Mouse (Mus musculus) hindbrain, embryonic 10.5 days (tissue): ENCODE measurements around the gene Ythdc1. TPM values are rescaled to one million over a fixed set of nuclear protein-coding genes. Genes with fewer than 3 reads are reported as not detected.
"Not testable (repeated sequence)": the region's sequence is repeated elsewhere in the genome, so short reads cannot be mapped to it uniquely, and the experiment has no call there.

Experiments
- DNase-seq: peaks from one replicate; pipeline ENCODE4 v3.0.0-alpha.2; 2017; ENCODE audit warnings: low spot score
- H3K27ac ChIP-seq: fragments of 300-500 bp; sonication (generic); 2 replicates; pipeline ENCODE4 v1.5.1; 2016; ENCODE audit warnings: mild to moderate bottlenecking, moderate library complexity
- H3K27me3 ChIP-seq: fragments of 300-500 bp; sonication (generic); 2 replicates; pipeline ENCODE4 v1.6.1; 2016; ENCODE audit warnings: mild to moderate bottlenecking; ENCODE audit not compliant: poor library complexity, insufficient read depth, severe bottlenecking
- H3K36me3 ChIP-seq: fragments of 300-500 bp; sonication (generic); 2 replicates; pipeline ENCODE4 v1.6.1; 2016; ENCODE audit warnings: mild to moderate bottlenecking, moderate library complexity
- H3K4me1 ChIP-seq: fragments of 300-500 bp; sonication (generic); replicated peaks from 2 replicates; pipeline ENCODE4 v1.6.1; 2016; ENCODE audit warnings: mild to moderate bottlenecking
- H3K4me3 ChIP-seq: fragments of 300-500 bp; sonication (generic); 2 replicates; pipeline ENCODE4 v1.5.1; 2016; ENCODE audit warnings: mild to moderate bottlenecking, moderate library complexity
- H3K9me3 ChIP-seq: fragments of 300-500 bp; sonication (generic); 2 replicates; pipeline ENCODE4 v1.6.1; 2016; ENCODE audit warnings: mild to moderate bottlenecking, moderate library complexity
- WGBS: fragments of 180-500 bp; shearing (Covaris S2); methylation state at CpG from one replicate; pipeline ENCODE4 v1.1.7; 2016; 5-methylcytosine and 5-hydroxymethylcytosine counted together
- polyA plus RNA-seq: library from polyadenylated mRNA; unstranded; fragments of >200 nt; fragmentation: Nextera tagmentation; extraction: Ambion mirVana; gene quantifications from 2 replicates; pipeline ENCODE4 v1.2.1, GENCODE M21; 2016

The Ythdc1 gene
- 26.8 and 41.0 TPM in 2 replicates for polyA plus RNA-seq

DNA sequence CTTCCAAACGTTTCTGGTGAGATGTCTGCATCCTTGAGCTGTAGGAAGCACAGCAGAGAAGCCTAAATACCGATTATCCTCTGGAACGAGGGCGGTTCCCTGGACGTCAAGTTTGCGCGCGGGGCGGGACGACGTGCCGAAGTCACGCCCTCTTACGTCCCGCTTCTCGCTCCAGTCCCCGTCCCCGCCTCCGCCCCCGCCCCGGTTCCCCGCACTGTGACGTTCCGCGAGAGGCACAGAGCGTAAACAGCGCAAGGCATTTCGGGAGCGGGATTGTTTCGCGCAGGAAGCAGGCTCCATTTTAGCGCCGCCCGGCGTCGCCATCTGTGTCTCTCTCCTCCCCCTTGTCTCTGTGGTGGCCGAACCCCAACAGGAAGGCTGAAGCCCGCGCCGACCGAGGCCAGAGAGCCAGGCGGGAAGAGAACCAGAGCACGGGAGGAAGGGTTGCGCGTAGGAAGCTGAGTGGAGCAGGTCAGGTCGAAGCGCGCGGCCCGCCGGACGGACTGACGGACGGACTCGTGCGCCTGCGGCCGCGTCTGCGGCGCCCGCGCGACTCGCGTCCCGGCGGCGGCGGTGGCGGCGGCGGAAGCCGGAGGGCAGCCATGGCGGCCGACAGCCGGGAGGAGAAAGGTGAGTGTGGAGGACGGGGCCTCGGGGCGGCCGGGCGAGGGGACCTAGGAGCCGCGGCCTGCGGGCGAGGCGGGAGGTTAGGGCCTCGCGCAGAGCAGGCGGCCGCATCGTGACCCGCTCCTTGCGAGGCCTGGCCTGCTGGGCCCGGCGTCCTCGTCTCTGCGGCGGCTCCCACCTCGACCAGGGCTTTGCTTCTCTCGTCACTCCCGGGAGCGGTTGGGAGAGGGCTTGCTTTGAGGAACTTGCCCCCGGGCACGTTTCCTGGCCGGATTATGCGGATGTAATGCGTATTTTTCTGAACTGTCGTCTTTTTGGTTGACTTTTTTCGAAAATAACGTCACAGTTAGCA lies at the start of gene Ythdc1:
Gene Ythdc1 (plus strand): TSS at position 260 of the 979 bp plus-strand sequence.
- peaks cover 5% of the 10 kb centered on the region for H3K4me1 ChIP-seq
- peak; percentile 97 for DNase-seq
- WGBS = under 1% methylated on average over 107 of the region's 111 CpGs
- H3K9me3 ChIP-seq = no peaks in the 10 kb centered on the region
- no peaks in the 10 kb centered on the region for H3K27me3 ChIP-seq
- H3K27ac ChIP-seq = peak within 1 kb of the TSS; percentile 98
- peaks cover 15% of the 10 kb centered on the region for H3K36me3 ChIP-seq
- peak within 1 kb of the TSS; percentile 85 for H3K4me3 ChIP-seq

DNA sequence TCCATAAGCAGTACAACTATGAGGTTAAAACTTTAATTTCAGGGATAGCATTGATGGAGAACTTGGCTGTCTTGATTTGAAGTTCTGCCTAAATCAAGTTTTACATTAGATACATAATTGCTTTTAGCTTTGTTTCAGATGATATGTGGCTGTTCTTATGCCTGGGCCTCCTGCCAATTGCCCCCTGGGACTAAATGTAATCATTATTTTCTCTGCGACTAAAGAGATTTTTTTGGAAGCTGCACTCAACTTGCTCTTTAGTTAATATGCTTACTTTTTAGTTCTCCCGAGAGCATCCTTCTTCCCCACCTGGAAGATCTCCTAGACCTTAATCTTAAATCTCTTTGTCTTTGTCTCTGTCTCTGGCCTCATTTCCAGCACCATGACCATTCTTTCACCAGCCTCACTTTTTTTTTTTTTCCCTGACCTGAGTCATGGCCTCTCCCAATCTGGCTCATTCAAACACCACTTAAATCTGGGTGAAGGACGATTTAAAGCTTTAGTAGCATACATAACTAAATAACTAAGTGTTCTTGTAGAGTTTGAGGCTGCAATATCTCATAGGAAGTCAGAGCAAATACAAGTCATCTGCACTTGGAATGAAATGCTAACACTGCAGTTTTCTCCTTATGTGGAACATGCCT lies 34.9 kb upstream of the Ythdc1 start:
- Histone ChIP-seq H3K27me3 (no peaks in the 10 kb centered on the region), H3K27ac (no peak overlapping the region), H3K4me1 (no peaks in the 10 kb centered on the region), H3K4me3 (no peak overlapping the region), H3K9me3 (no peaks in the 10 kb centered on the region), H3K36me3 (no peaks in the 10 kb centered on the region)
- WGBS = 71% methylated on average over 3 of the region's 3 CpGs
- DNase-seq = no peak

DNA sequence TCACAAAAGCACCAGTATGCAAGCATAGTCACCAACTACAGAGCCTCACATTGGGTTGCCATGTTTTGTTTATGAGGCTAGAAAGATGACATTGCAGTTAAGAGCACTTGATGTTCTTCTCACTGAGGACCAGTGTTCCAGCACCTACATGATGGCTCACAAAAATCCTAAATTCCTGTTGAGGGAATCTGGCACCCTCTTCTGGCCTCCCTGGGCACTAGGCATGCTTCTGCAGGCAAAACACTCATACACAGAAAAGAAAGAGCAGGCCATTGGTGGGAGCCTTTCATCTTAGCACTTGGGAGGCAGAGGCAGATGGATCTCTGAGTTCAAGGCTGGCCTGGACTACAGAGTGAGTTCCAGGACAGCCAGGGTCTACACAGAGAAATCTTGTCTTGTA lies 33.0 kb upstream of the Ythdc1 start:
- Histone ChIP-seq H3K27me3 (no peaks in the 10 kb centered on the region), H3K9me3 (no peaks in the 10 kb centered on the region), H3K4me3 (no peak overlapping the region), H3K27ac (no peak overlapping the region), H3K36me3 (no peaks in the 10 kb centered on the region), H3K4me1 (no peaks in the 10 kb centered on the region)
- DNase-seq = no peak

DNA sequence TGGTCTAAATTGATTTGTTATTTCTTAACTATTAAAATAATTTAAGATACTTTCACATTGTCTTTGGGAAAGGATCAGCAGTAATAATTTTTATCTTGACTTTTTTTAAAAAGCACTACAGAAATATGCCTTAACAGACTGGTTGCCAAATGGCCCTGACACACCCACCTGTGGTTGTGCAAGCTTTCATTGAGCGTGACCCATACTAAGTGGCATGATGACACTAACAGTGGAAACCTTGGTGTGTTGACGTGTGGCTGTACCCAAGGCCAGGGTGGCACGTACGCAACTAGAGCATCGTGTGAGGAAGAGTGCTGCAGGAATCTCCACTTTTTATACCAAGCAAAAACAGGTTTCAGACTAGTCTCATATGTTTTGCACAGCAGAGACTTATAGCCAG lies 27.1 kb upstream of the Ythdc1 start:
- H3K36me3 ChIP-seq = no peaks in the 10 kb centered on the region
- H3K27me3 ChIP-seq = no peaks in the 10 kb centered on the region
- H3K9me3 ChIP-seq = no peaks in the 10 kb centered on the region
- DNase-seq = no peak
- H3K27ac ChIP-seq = no peak overlapping the region
- no peaks in the 10 kb centered on the region for H3K4me1 ChIP-seq
- H3K4me3 ChIP-seq = no peak overlapping the region
- 91% methylated on average over 5 of the region's 5 CpGs for WGBS

DNA sequence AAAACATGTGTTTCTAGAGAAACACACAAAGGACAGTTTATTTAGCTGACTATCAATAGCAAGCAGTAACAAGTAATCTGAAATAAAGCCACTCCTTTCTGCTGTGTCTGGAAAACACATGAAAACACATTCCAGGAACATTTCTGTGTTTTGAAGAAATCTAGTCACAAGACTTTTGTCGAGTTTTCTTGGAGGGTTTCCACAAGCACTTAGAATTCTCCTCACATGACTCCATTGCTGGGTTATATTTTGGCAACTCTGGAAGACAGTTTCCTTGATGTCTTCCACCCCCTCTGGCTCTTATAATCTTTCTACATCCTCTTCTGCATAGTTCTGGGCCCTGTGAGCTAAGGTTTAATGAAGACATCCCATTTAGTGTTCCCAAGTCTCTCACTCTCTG lies 25.6 kb upstream of the Ythdc1 start:
- WGBS = 81% methylated on average over 1 of the region's 1 CpGs

DNA sequence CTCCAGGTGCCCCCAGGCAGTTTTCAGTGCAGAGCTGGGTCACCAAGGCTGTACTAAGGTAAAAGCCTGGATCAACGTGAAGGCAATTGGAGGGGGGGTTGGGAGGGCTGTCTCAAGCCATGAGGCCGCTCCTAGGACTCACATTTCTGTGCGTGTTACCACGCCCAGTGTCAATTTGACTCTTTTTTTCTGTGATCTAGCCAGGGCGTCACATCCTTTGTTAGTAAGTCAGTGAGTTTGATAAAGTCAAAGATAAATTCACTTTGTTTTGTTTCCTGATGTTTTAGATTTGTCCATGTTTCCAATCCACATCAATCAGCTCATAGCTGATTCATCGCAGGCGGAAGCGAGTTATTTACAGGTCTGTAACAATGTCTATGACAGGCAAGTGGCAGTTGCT lies 21.0 kb upstream of the Ythdc1 start:
- Histone ChIP-seq H3K9me3 (no peaks in the 10 kb centered on the region), H3K36me3 (no peaks in the 10 kb centered on the region), H3K4me1 (no peaks in the 10 kb centered on the region), H3K4me3 (no peak overlapping the region), H3K27me3 (no peaks in the 10 kb centered on the region), H3K27ac (no peak overlapping the region)
- 72% methylated on average over 8 of the region's 8 CpGs for WGBS
- no peak for DNase-seq

More for the DNA sequence above, 25.6 kb upstream of the Ythdc1 start:
- Histone ChIP-seq H3K27ac (no peak overlapping the region), H3K4me3 (no peak overlapping the region), H3K27me3 (no peaks in the 10 kb centered on the region), H3K4me1 (no peaks in the 10 kb centered on the region), H3K9me3 (no peaks in the 10 kb centered on the region), H3K36me3 (no peaks in the 10 kb centered on the region)
- DNase-seq = no peak

DNA sequence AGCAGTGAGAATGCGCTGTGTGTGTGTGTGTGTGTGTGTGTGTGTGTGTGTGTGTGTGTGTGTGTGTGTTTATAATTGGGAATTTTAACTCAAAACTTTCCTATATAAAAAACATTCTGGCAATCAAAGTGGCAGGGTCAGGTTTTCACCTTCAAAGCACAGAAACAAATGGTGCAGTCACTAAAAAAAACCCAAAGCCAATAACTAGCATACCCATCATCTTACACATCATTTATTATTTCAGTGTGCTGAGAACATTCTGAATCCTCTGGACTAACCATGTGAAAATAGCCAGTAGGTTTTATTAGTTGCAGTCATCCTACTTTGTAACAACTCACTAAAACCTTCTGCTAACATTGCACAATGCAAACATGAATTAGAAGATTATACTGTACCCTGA lies 19.8 kb upstream of the Ythdc1 start:
- DNase-seq = no peak
- no peaks in the 10 kb centered on the region for H3K27me3 ChIP-seq
- no peak overlapping the region for H3K27ac ChIP-seq
- H3K4me1 ChIP-seq = no peaks in the 10 kb centered on the region
- H3K4me3 ChIP-seq = no peak overlapping the region
- WGBS = 95% methylated on average over 1 of the region's 1 CpGs
- no peaks in the 10 kb centered on the region for H3K36me3 ChIP-seq
- H3K9me3 ChIP-seq = no peaks in the 10 kb centered on the region

DNA sequence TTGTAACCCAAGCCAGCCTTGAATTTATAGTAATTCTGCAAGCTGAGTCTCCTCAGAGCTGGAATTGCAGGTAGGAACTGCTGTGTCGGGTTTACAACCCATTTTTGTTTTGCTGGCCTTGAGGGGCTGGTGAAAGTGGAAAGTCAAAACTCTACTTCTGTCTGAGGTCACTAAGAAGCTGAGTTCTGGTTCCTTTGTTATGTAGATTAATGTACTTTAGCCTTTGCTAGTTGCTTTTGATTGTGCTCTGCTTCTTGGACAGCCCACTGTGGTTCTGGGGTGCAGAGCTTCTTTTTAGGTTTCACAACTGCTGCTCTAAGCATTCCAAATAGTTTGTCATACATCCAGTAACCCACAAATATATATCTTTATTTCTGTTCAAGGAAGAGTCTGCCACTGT lies 17.2 kb upstream of the Ythdc1 start:
- no peaks in the 10 kb centered on the region for H3K27me3 ChIP-seq
- H3K27ac ChIP-seq = no peak overlapping the region
- no peaks in the 10 kb centered on the region for H3K36me3 ChIP-seq
- 50% methylated on average over 1 of the region's 1 CpGs for WGBS
- H3K4me3 ChIP-seq = no peak overlapping the region
- no peak for DNase-seq
- no peaks in the 10 kb centered on the region for H3K9me3 ChIP-seq
- no peaks in the 10 kb centered on the region for H3K4me1 ChIP-seq

DNA sequence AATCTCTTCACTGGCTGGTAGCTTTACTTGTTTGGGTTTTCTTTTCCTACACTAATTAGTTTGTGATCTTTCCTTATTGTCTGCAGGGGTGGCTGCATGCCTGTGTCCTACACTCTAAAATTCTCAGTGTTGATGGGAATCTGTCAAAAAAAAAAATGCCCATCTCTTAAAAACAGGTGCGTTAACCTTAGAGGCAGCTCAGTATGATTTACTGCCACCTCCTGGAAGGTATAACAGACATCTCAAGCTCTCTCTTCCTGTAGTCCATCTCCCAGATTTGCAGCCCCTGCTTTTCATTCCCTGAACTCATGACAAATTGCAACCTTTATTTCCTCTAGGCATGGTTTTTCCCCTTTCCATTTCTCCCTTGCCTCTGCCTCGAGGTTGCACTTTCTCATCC lies 14.1 kb upstream of the Ythdc1 start:
- Histone ChIP-seq H3K4me3 (no peak overlapping the region), H3K4me1 (no peaks in the 10 kb centered on the region), H3K27ac (no peak overlapping the region), H3K36me3 (no peaks in the 10 kb centered on the region), H3K9me3 (no peaks in the 10 kb centered on the region), H3K27me3 (no peaks in the 10 kb centered on the region)
- 71% methylated on average over 2 of the region's 2 CpGs for WGBS
- DNase-seq = no peak

DNA sequence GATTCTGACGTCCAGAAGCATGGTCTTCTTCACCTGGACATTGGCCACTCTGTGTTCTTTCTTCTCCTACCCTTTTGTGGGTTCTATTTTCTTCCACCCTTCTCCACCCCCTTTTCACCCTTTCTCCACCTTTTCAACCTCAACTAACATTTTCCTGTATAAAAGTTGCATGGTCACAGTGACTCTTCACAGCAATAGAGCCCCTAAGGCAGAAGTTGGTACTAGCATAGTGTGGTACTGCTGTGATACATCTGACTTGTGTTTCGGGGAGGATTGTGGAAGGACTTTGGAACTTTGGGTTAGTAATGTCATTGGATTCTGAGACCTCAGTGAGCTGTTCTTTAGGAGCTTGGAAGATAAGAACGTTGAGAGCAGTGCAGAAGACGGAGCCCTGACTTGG lies 11.8 kb upstream of the Ythdc1 start:
- Histone ChIP-seq H3K27ac (no peak overlapping the region), H3K4me1 (no peaks in the 10 kb centered on the region), H3K27me3 (no peaks in the 10 kb centered on the region), H3K36me3 (no peaks in the 10 kb centered on the region), H3K9me3 (no peaks in the 10 kb centered on the region), H3K4me3 (no peak overlapping the region)
- 71% methylated on average over 4 of the region's 4 CpGs for WGBS
- DNase-seq = no peak

DNA sequence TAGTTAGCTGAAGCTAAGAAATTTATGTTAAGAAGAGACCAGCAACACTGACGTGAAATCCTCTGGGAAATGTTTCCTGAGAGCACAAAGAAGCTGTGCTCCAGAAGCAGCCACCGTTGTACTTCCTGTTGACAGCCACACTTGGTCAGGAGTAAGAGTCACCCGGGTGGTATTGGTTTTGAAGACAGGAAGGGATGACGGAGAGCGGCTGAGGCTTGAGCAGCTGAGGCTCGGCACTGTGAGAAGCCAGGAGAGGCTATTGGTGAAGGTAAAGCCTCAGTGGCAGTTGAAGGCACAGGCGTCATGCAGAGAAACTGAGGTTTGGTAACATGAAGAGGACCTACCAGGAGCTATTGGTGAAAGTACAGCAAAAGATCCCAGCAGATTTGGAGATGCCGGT lies 11.2 kb upstream of the Ythdc1 start:
- 77% methylated on average over 8 of the region's 8 CpGs for whole genome bisulfite sequencing
- no peaks in the 10 kb centered on the region for H3K27me3 ChIP-seq
- H3K36me3 ChIP-seq = no peaks in the 10 kb centered on the region

DNA sequence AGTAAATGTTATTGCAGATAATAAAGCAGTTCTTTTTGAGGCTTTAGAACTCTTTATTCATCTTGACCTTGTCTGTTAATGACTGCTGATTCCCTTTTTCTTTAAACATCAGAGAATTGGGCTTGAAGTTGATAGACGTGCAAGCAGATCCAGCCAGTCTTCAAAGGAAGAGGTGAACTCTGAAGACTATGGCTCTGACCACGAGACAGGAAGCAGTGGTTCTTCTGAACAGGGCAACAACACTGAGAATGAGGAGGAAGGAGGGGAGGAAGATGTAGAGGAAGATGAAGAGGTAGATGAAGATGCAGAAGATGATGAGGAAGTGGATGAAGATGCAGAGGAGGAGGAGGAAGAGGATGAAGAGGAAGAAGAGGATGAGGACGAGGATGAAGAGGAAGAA lies 12.8 kb downstream of the Ythdc1 start:
- Histone ChIP-seq H3K27ac (no peak overlapping the region), H3K36me3 (peaks cover 64% of the 10 kb centered on the region), H3K4me1 (no peaks in the 10 kb centered on the region), H3K9me3 (no peaks in the 10 kb centered on the region), H3K4me3 (no peak overlapping the region), H3K27me3 (no peaks in the 10 kb centered on the region)
- WGBS = 90% methylated on average over 3 of the region's 3 CpGs
- DNase-seq = no peak

More for the DNA sequence above, 11.2 kb upstream of the Ythdc1 start:
- no peak overlapping the region for H3K27ac ChIP-seq
- H3K9me3 ChIP-seq = no peaks in the 10 kb centered on the region
- H3K4me3 ChIP-seq = no peak overlapping the region
- no peak for DNase-seq
- H3K4me1 ChIP-seq = no peaks in the 10 kb centered on the region

DNA sequence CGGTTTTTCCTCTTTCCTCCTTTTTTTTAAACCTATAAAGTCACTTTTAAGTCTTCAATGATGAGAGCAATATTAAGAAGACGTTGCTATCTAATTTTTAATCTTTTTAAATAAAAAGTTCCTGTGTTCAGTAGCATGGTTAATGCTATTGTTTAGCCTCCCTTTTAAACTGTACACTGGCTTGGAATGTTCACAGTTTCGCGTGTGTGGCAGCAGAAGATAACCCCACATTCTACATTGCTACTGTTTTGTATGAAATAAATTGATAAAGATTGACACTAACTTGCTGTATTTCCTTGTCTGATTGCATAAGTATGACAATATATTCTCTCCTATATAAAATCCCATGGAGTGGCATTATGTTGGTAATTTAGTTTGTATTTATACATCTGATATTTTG lies 32.4 kb downstream of the Ythdc1 start:
- H3K27me3 ChIP-seq, H3K4me1 ChIP-seq, DNase-seq, H3K4me3 ChIP-seq, H3K9me3 ChIP-seq, H3K27ac ChIP-seq: not testable (repeated sequence)
- peaks cover 64% of the 10 kb centered on the region for H3K36me3 ChIP-seq
- 95% methylated on average over 4 of the region's 4 CpGs for WGBS
